Mouse (Mus musculus) midbrain, embryonic 16.5 days (tissue): ENCODE measurements around the gene Serpina3k. TPM values are rescaled to one million over a fixed set of nuclear protein-coding genes. Genes with fewer than 3 reads are reported as not detected.
"Not testable (repeated sequence)": the region's sequence is repeated elsewhere in the genome, so short reads cannot be mapped to it uniquely, and the experiment has no call there.

Source experiments
- ATAC-seq: fragments of 200-750 bp; cut with Nextera tagmentation; 2 replicates; pipeline ENCODE4 v1.8.0; 2017; ENCODE audit warnings: moderate TSS enrichment
- H3K27ac ChIP-seq: fragments of 300-500 bp; sonication (generic); 2 replicates; pipeline ENCODE4 v1.5.1; 2014; ENCODE audit warnings: mild to moderate bottlenecking, low read length, mixed read lengths
- H3K27me3 ChIP-seq: fragments of 300-500 bp; sonication (generic); 2 replicates; pipeline ENCODE4 v1.6.1; 2014; ENCODE audit warnings: low read depth, low read length, mixed read lengths; ENCODE audit not compliant: control insufficient read depth, insufficient read depth
- H3K36me3 ChIP-seq: fragments of 300-500 bp; sonication (generic); 2 replicates; pipeline ENCODE4 v1.6.1; 2014; ENCODE audit warnings: mild to moderate bottlenecking, low read length, moderate library complexity, mixed read lengths; ENCODE audit not compliant: control insufficient read depth, insufficient read depth
- H3K4me1 ChIP-seq: fragments of 300-500 bp; sonication (generic); 2 replicates; pipeline ENCODE4 v1.6.1; 2014; ENCODE audit warnings: mild to moderate bottlenecking, low read length, mixed read lengths; ENCODE audit not compliant: control insufficient read depth, insufficient read depth
- H3K4me2 ChIP-seq: fragments of 300-500 bp; sonication (generic); 2 replicates; pipeline ENCODE4 v1.6.1; 2014; ENCODE audit warnings: mild to moderate bottlenecking, low read length, mixed read lengths
- H3K4me3 ChIP-seq: fragments of 300-500 bp; sonication (generic); 2 replicates; pipeline ENCODE4 v1.5.1; 2014; ENCODE audit warnings: low read depth, mild to moderate bottlenecking, low read length, moderate library complexity, mixed read lengths
- H3K9ac ChIP-seq: fragments of 300-500 bp; sonication (generic); 2 replicates; pipeline ENCODE4 v1.6.1; 2014; ENCODE audit warnings: low read depth, low read length, mixed read lengths
- H3K9me3 ChIP-seq: fragments of 300-500 bp; sonication (generic); replicated peaks from 2 replicates; pipeline ENCODE4 v1.6.1; 2014; ENCODE audit warnings: mild to moderate bottlenecking, low read length, mixed read lengths; ENCODE audit not compliant: control insufficient read depth, poor library complexity, severe bottlenecking
- WGBS: fragments of 180-500 bp; shearing (Covaris S2); extraction: QIAGEN DNeasy Blood & Tissue Kit; methylation state at CpG from one replicate; pipeline ENCODE4 v1.1.7; 2014; 5-methylcytosine and 5-hydroxymethylcytosine counted together
- polyA plus RNA-seq: library from polyadenylated mRNA; unstranded; fragments of >200 nt; fragmentation: Nextera tagmentation; extraction: Ambion mirVana; gene quantifications from 2 replicates; pipeline ENCODE4 v1.2.1, GENCODE M21; 2015

Serpina3k gene
- polyA plus RNA-seq = not detected in 2 replicates

GRCm38 (mm10) chr12:104338226-104338625 is at the start of gene Serpina3k, which contains the start of gene Serpina3m:
Gene Serpina3k, plus strand, starts transcription at chr12:104338486.
Gene Serpina3m, plus strand, starts transcription at chr12:104338486.
- not testable (repeated sequence) for H3K9ac ChIP-seq

GRCm38 (mm10) chr12:104289872-104290271 is 48.4 kb upstream of the Serpina3k start:
- Histone ChIP-seq H3K4me3 (no peak overlapping the region), H3K9me3 (no peaks in the 10 kb centered on the region), H3K9ac (no peak overlapping the region), H3K4me2 (no peak overlapping the region), H3K27ac (no peak overlapping the region), H3K4me1 (no peaks in the 10 kb centered on the region), H3K27me3 (no peaks in the 10 kb centered on the region), H3K36me3 (no peaks in the 10 kb centered on the region)
- no peak for ATAC-seq
- 56% methylated on average over 4 of the region's 4 CpGs for WGBS

More at GRCm38 (mm10) chr12:104338226-104338625, at the start of gene Serpina3k, which contains the start of gene Serpina3m:
- not testable (repeated sequence) for ATAC-seq, H3K4me3 ChIP-seq, H3K27ac ChIP-seq, H3K27me3 ChIP-seq, H3K9me3 ChIP-seq, H3K36me3 ChIP-seq, H3K4me1 ChIP-seq, H3K4me2 ChIP-seq
- WGBS = 78% methylated on average over 3 of the region's 3 CpGs

- H3K27ac ChIP-seq = no peak overlapping the region
- 94% methylated on average over 2 of the region's 2 CpGs for WGBS
Measured at GRCm38 (mm10) chr12:104293963-104294362, 44.3 kb upstream of the Serpina3k start.

GRCm38 (mm10) chr12:104298049-104298448 is 40.2 kb upstream of the Serpina3k start:
- Histone ChIP-seq H3K36me3 (no peaks in the 10 kb centered on the region), H3K4me1 (no peaks in the 10 kb centered on the region), H3K9ac (no peak overlapping the region), H3K27me3 (no peaks in the 10 kb centered on the region), H3K27ac (no peak overlapping the region), H3K4me2 (no peak overlapping the region), H3K9me3 (no peaks in the 10 kb centered on the region), H3K4me3 (no peak overlapping the region)
- ATAC-seq = no peak
- WGBS = 100% methylated on average over 2 of the region's 2 CpGs

More at GRCm38 (mm10) chr12:104293963-104294362, 44.3 kb upstream of the Serpina3k start:
- Histone ChIP-seq H3K36me3 (no peaks in the 10 kb centered on the region), H3K4me1 (no peaks in the 10 kb centered on the region), H3K9ac (no peak overlapping the region), H3K9me3 (no peaks in the 10 kb centered on the region), H3K4me2 (no peak overlapping the region), H3K27me3 (no peaks in the 10 kb centered on the region), H3K4me3 (no peak overlapping the region)
- ATAC-seq = no peak

- 80% methylated on average over 4 of the region's 4 CpGs for WGBS
- Histone ChIP-seq H3K9me3 (no peaks in the 10 kb centered on the region), H3K36me3 (no peaks in the 10 kb centered on the region), H3K4me3 (no peak overlapping the region), H3K4me1 (no peaks in the 10 kb centered on the region), H3K9ac (no peak overlapping the region), H3K27ac (no peak overlapping the region), H3K4me2 (no peak overlapping the region), H3K27me3 (no peaks in the 10 kb centered on the region)
- ATAC-seq = no peak
Measured at GRCm38 (mm10) chr12:104305991-104306390, 32.3 kb upstream of the Serpina3k start.

GRCm38 (mm10) chr12:104314253-104314652 is 24.0 kb upstream of the Serpina3k start, which contains the start of gene Serpina3j:
Gene Serpina3j, plus strand, starts transcription at chr12:104314553.
- no peak for ATAC-seq
- 96% methylated on average over 1 of the region's 1 CpGs for WGBS

GRCm38 (mm10) chr12:104322454-104322853 is 15.8 kb upstream of the Serpina3k start:
- Histone ChIP-seq H3K9ac (no peak overlapping the region), H3K36me3 (no peaks in the 10 kb centered on the region), H3K4me1 (no peaks in the 10 kb centered on the region), H3K27ac (no peak overlapping the region), H3K27me3 (no peaks in the 10 kb centered on the region), H3K4me3 (no peak overlapping the region), H3K9me3 (0 out of 2 replicates have a peak, but pooled peaks cover 2% of the 10 kb centered on the region), H3K4me2 (no peak overlapping the region)
- WGBS = 78% methylated on average over 1 of the region's 1 CpGs
- ATAC-seq = no peak

More at GRCm38 (mm10) chr12:104314253-104314652, 24.0 kb upstream of the Serpina3k start, which contains the start of gene Serpina3j:
- H3K9me3 ChIP-seq = peaks cover 3% of the 10 kb centered on the region; the same call in 1 of the 2 replicates
- H3K9ac ChIP-seq = no peak within 1 kb of the TSS
- H3K36me3 ChIP-seq = no peaks in the 10 kb centered on the region
- H3K27ac ChIP-seq = no peak within 1 kb of the TSS
- H3K4me3 ChIP-seq = no peak within 1 kb of the TSS
- H3K27me3 ChIP-seq = no peaks in the 10 kb centered on the region
- no peaks in the 10 kb centered on the region for H3K4me1 ChIP-seq
- no peak within 1 kb of the TSS for H3K4me2 ChIP-seq

- Histone ChIP-seq H3K4me2 (no peak overlapping the region), H3K27me3 (no peaks in the 10 kb centered on the region), H3K27ac (no peak overlapping the region), H3K36me3 (no peaks in the 10 kb centered on the region), H3K4me3 (no peak overlapping the region), H3K4me1 (no peaks in the 10 kb centered on the region), H3K9ac (no peak overlapping the region), H3K9me3 (no peaks in the 10 kb centered on the region)
- ATAC-seq = no peak
- WGBS = 50% methylated on average over 1 of the region's 1 CpGs
Measured at GRCm38 (mm10) chr12:104331701-104332100, 6.6 kb upstream of the Serpina3k start.

- not testable (repeated sequence) for H3K9me3 ChIP-seq, ATAC-seq, H3K4me2 ChIP-seq, H3K9ac ChIP-seq, H3K27me3 ChIP-seq, H3K4me3 ChIP-seq, H3K36me3 ChIP-seq, H3K4me1 ChIP-seq, H3K27ac ChIP-seq
Measured at GRCm38 (mm10) chr12:104336873-104337272, 1.4 kb upstream of the Serpina3k start.
